Mouse (Mus musculus): ENCODE data around the gene Olfr721-ps1. TPM values are rescaled to one million over a fixed set of nuclear protein-coding genes. Genes with fewer than 3 reads are reported as not detected.
A peak's percentile ranks its signal among the peaks of the same experiment; 100 is the strongest.

Gene Olfr721-ps1
- not detected in 2 replicates for polyA plus RNA-seq (2015; fragmentation: Nextera tagmentation; extraction: Ambion mirVana)

DNA sequence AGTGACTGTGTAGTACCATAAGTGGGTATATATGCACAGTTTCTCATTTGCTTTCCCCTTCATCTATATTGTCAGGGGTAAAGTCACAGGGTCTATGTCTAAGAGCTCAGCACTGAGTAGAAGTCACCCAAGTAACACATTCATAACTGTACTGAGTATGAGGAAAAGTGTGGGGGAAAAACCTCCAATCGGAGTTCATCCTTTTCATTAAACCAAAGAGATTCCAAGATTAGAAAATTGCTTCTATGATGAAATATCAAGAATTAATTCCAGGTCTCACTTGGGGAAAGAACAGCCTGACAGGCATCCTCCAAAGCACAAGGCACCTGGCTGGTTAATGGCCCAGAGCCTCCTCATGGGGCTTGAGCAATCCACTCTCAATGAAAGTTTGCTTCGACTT is at the start of gene Olfr721-ps1:
Olfr721-ps1 (plus strand) TSS at position 301 of the 400 bp plus-strand sequence.
- Histone ChIP-seq H3K4me2 (ENCODE audit: low read length) (no peak within 1 kb of the TSS), H3K9ac (replicated peaks; ENCODE audit: low read depth, low read length) (no peak within 1 kb of the TSS), H3K4me1 (replicated peaks; ENCODE audit: control insufficient read depth, insufficient read depth, low read length) (no peaks in the 10 kb centered on the region), H3K9me3 (ENCODE audit: control insufficient read depth, low read length) (0 out of 2 replicates have a peak, but pooled peaks cover 3% of the 10 kb centered on the region), H3K27ac (ENCODE audit: low read length) (no peak within 1 kb of the TSS), H3K27me3 (replicated peaks; ENCODE audit: control insufficient read depth, insufficient read depth, low read length) (no peaks in the 10 kb centered on the region), H3K36me3 (ENCODE audit: control insufficient read depth, insufficient read depth) (no peaks in the 10 kb centered on the region), H3K4me3 (replicated peaks; ENCODE audit: low read length) (no peak within 1 kb of the TSS)
- WGBS: 90% methylated on average over 2 of the region's 2 CpGs
- ATAC-seq: no peak

DNA sequence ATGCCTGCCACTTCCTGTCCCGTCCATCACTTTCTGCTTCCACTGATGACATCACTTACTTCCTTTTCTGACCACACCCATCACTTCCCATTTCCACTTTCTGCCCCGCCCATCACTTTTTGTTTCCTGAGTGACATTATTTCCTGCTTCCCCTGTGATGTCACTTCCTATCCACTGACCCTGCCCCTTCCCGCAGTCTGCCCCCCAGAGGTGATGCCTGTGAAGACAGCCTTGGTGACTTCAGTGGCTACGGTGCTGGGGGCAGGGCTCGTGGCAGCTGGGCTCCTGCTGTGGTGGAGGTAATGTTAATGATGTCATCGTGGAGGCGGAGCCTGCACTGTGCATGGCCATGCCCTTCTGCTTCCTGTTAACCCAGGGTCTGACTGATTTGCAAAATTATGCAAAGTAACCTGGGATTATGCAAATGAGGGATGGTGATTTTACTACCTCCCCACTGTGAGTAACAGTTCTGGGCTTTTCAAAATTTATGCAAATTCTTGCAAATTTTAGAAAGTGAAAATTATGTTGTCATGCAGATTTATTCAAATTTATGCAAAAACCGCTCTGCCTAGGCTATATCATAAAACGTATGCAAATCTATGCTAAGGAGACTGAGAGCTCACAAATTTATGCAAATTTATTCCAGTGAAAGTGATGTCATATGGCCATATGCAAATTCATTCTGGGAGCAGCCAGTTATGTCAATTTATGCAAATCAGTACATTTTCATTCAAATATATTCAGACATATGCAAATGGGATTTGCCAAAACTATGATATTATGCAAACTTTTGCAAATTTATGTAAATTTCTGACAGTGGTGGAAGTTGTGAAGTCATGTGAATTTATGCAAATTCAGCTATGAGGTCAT is 49.1 kb upstream of the Olfr721-ps1 start:
- no peak overlapping the region for H3K4me2 ChIP-seq (ENCODE audit: low read length)
- H3K27ac ChIP-seq (ENCODE audit: low read length): peak overlapping the region; percentile 1; the same call in 1 of the 2 replicates
- H3K4me1 ChIP-seq (replicated peaks; ENCODE audit: control insufficient read depth, insufficient read depth, low read length): no peaks in the 10 kb centered on the region
- WGBS: 79% methylated on average over 9 of the region's 9 CpGs
- no peak overlapping the region for H3K9ac ChIP-seq (replicated peaks; ENCODE audit: low read depth, low read length)
- peak; percentile 63 for ATAC-seq
- H3K27me3 ChIP-seq (replicated peaks; ENCODE audit: control insufficient read depth, insufficient read depth, low read length): no peaks in the 10 kb centered on the region
- H3K4me3 ChIP-seq (replicated peaks; ENCODE audit: low read length): no peak overlapping the region
- peaks cover 33% of the 10 kb centered on the region for H3K9me3 ChIP-seq (ENCODE audit: control insufficient read depth, low read length)
- no peaks in the 10 kb centered on the region; the same call in 1 of the 2 replicates for H3K36me3 ChIP-seq (ENCODE audit: control insufficient read depth, insufficient read depth)

DNA sequence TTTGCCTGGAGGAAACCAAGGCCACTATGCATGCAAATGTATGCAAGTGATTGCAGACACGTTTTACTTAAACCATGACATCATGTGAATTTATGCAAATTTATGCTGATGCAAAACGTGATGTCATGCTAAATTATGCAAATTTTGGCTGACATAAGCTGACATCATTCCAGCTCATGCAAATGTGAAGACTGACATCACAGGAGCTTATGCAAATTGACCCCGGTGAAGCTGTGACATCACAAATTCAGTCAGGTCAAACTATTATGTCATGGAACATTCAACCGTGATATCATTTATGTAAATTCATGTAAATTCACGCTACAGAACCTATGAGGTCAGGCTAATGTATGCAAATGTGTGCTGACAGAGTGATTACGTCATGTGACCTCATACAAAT is 48.5 kb upstream of the Olfr721-ps1 start:
- H3K27ac ChIP-seq (ENCODE audit: low read length): peak overlapping the region; percentile 33; the same call in 1 of the 2 replicates
- WGBS: 63% methylated on average over 6 of the region's 6 CpGs
- no peaks in the 10 kb centered on the region for H3K4me1 ChIP-seq (replicated peaks; ENCODE audit: control insufficient read depth, insufficient read depth, low read length)
- no peak overlapping the region for H3K4me2 ChIP-seq (ENCODE audit: low read length)
- H3K4me3 ChIP-seq (replicated peaks; ENCODE audit: low read length): no peak overlapping the region
- no peaks in the 10 kb centered on the region; the same call in 1 of the 2 replicates for H3K36me3 ChIP-seq (ENCODE audit: control insufficient read depth, insufficient read depth)
- H3K27me3 ChIP-seq (replicated peaks; ENCODE audit: control insufficient read depth, insufficient read depth, low read length): no peaks in the 10 kb centered on the region
- peak; percentile 16 for ATAC-seq
- H3K9me3 ChIP-seq (ENCODE audit: control insufficient read depth, low read length): peaks cover 33% of the 10 kb centered on the region
- no peak overlapping the region for H3K9ac ChIP-seq (replicated peaks; ENCODE audit: low read depth, low read length)

DNA sequence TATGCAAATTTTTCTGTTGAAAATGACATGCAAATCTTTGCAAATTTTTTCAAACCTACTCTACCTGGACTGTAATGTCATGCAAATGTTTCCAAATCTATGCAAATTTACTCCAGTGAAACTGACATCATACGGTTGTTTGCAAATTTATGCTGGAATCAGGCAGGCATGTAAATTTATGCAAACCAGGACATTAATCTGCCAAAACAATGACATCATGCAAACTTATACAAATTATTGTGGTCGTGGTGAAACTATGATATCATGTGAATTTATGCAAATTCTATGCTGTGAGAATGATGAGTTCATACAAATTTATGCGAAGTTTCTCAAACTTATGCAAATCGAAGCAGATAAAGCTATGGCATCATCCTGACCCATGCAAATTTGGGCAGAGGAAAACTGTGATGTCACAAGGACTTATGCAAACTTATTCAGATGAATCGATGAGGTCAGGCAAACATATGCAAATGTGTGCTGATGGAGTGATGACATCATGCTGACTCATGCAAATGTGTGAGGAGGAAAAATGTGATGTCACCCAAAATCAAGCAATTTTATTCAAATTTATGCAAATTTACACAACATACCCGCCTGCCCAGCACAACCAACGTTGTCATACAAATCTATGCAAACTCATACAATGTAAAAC is 47.9 kb upstream of the Olfr721-ps1 start:
- H3K27me3 ChIP-seq (replicated peaks; ENCODE audit: control insufficient read depth, insufficient read depth, low read length): no peaks in the 10 kb centered on the region
- 70% methylated on average over 7 of the region's 7 CpGs for WGBS
- H3K4me3 ChIP-seq (replicated peaks; ENCODE audit: low read length): no peak overlapping the region
- peak; percentile 13 for ATAC-seq
- H3K9ac ChIP-seq (replicated peaks; ENCODE audit: low read depth, low read length): no peak overlapping the region
- H3K36me3 ChIP-seq (ENCODE audit: control insufficient read depth, insufficient read depth): no peaks in the 10 kb centered on the region; the same call in 1 of the 2 replicates
- H3K27ac ChIP-seq (ENCODE audit: low read length): no peak overlapping the region
- H3K9me3 ChIP-seq (ENCODE audit: control insufficient read depth, low read length): peaks cover 30% of the 10 kb centered on the region
- H3K4me1 ChIP-seq (replicated peaks; ENCODE audit: control insufficient read depth, insufficient read depth, low read length): no peaks in the 10 kb centered on the region
- H3K4me2 ChIP-seq (ENCODE audit: low read length): no peak overlapping the region

DNA sequence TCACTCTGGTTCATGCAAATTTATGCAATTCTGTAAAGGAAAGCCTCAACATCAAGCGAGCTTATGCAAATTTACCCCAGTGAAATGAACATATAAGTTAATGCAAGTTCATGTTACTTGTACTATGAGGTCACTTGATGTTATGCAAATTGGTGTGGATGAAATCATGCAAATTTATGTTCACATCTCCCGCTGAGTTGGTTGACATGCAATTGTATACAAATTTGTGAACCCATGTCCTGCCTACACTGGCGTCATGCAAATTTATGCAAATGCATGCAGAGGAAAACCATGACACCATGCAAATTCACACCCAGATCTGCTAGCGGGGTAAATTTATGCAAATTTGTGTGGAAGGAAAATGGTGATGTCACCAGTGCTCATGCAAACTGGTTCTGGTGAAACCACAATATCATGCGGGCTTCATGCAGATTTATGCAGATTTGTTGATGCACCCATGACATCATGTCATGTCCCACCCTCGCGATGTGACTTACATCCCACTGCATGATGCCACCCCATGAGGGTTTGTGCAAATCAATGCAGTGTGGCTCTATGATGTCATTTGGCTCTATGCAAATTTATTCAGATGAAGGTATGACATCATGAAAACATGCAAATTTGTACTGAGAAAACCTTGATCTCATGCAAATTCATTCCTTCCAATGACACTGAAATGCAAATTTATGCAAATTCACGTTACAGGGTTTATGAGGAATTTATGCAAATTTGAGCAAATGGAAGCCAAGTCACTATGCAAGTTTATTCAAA is 47.2 kb upstream of the Olfr721-ps1 start:
- peaks cover 30% of the 10 kb centered on the region for H3K9me3 ChIP-seq (ENCODE audit: control insufficient read depth, low read length)
- ATAC-seq: peak; percentile 11; the same call in 1 of the 2 replicates
- H3K27ac ChIP-seq (ENCODE audit: low read length): no peak overlapping the region
- no peak overlapping the region for H3K9ac ChIP-seq (replicated peaks; ENCODE audit: low read depth, low read length)
- H3K27me3 ChIP-seq (replicated peaks; ENCODE audit: control insufficient read depth, insufficient read depth, low read length): no peaks in the 10 kb centered on the region
- no peak overlapping the region for H3K4me3 ChIP-seq (replicated peaks; ENCODE audit: low read length)
- no peaks in the 10 kb centered on the region for H3K4me1 ChIP-seq (replicated peaks; ENCODE audit: control insufficient read depth, insufficient read depth, low read length)
- H3K4me2 ChIP-seq (ENCODE audit: low read length): no peak overlapping the region
- WGBS: 71% methylated on average over 8 of the region's 8 CpGs
- no peaks in the 10 kb centered on the region; the same call in 1 of the 2 replicates for H3K36me3 ChIP-seq (ENCODE audit: control insufficient read depth, insufficient read depth)

DNA sequence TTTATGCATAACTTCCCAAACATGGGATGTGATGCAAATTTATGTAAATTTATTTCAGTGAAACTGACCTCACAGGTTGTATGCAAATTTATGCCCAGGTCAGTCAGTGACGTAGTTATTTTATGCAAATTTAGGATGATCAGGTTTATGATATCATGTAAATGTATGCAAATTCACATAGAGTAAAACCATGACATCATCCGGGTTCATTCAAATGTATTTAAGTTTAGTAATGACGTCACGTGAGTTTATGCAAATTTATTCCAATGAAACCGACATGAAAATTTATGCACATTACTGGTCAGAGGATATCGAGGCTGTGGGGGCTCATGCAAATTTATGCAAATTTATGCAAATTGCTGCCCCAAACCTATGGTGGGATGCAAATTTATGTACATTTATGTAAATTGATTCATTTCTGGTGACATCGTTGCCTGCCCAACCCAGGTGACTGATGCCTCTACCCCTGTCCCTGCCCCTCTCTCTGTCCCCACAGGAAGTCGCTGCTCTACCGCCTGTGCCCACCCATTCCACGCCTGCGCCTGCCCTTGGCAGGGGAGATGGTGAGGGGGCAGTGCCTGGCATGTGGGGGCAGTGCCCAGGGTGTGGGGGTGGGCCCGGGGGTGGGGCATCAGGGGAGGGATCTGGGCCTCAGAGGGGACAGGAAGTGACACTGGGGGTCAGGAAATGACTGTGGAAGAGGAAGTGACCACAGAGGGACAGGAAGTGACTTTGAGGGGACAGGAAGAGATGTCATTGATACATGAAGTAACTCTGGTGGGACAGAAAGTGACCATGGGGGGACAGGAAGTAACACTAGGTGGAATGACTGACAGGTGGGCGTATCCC is 46.4 kb upstream of the Olfr721-ps1 start:
- Histone ChIP-seq H3K4me1 (replicated peaks; ENCODE audit: control insufficient read depth, insufficient read depth, low read length) (no peaks in the 10 kb centered on the region), H3K9ac (replicated peaks; ENCODE audit: low read depth, low read length) (no peak overlapping the region), H3K4me2 (ENCODE audit: low read length) (no peak overlapping the region), H3K36me3 (ENCODE audit: control insufficient read depth, insufficient read depth) (no peaks in the 10 kb centered on the region; the same call in 1 of the 2 replicates), H3K9me3 (ENCODE audit: control insufficient read depth, low read length) (peaks cover 22% of the 10 kb centered on the region), H3K4me3 (replicated peaks; ENCODE audit: low read length) (no peak overlapping the region), H3K27me3 (replicated peaks; ENCODE audit: control insufficient read depth, insufficient read depth, low read length) (no peaks in the 10 kb centered on the region), H3K27ac (ENCODE audit: low read length) (no peak overlapping the region)
- 79% methylated on average over 13 of the region's 13 CpGs for WGBS
- ATAC-seq: peak; percentile 19; the same call in 1 of the 2 replicates

DNA sequence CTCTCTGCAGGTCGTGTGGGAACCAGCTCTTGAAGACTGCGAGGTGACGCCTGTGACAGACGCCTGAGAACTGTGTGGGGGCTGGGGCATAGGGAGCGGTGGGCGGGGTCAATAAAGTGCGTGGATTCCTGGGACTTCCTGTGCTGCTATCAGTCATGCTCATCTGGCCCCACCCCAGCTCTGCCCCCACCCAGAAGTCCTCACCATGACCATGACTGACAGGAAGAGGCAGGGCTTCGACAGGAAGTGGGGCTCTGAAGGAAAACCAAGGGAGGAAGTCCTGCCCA is 45.8 kb upstream of the Olfr721-ps1 start:
- no peak overlapping the region for H3K4me2 ChIP-seq (ENCODE audit: low read length)
- no peaks in the 10 kb centered on the region for H3K4me1 ChIP-seq (replicated peaks; ENCODE audit: control insufficient read depth, insufficient read depth, low read length)
- no peak overlapping the region for H3K27ac ChIP-seq (ENCODE audit: low read length)
- no peaks in the 10 kb centered on the region for H3K27me3 ChIP-seq (replicated peaks; ENCODE audit: control insufficient read depth, insufficient read depth, low read length)
- H3K9ac ChIP-seq (replicated peaks; ENCODE audit: low read depth, low read length): no peak overlapping the region
- H3K9me3 ChIP-seq (ENCODE audit: control insufficient read depth, low read length): peaks cover 22% of the 10 kb centered on the region
- WGBS: 93% methylated on average over 8 of the region's 8 CpGs
- no peak for ATAC-seq
- H3K4me3 ChIP-seq (replicated peaks; ENCODE audit: low read length): no peak overlapping the region
- H3K36me3 ChIP-seq (ENCODE audit: control insufficient read depth, insufficient read depth): no peaks in the 10 kb centered on the region; the same call in 1 of the 2 replicates

- Histone ChIP-seq H3K4me2 (ENCODE audit: low read length) (no peak overlapping the region), H3K36me3 (ENCODE audit: control insufficient read depth, insufficient read depth) (no peaks in the 10 kb centered on the region), H3K4me3 (replicated peaks; ENCODE audit: low read length) (no peak overlapping the region), H3K9me3 (ENCODE audit: control insufficient read depth, low read length) (no peaks in the 10 kb centered on the region), H3K27ac (ENCODE audit: low read length) (no peak overlapping the region), H3K9ac (replicated peaks; ENCODE audit: low read depth, low read length) (no peak overlapping the region), H3K4me1 (replicated peaks; ENCODE audit: control insufficient read depth, insufficient read depth, low read length) (no peaks in the 10 kb centered on the region), H3K27me3 (replicated peaks; ENCODE audit: control insufficient read depth, insufficient read depth, low read length) (no peaks in the 10 kb centered on the region)
- WGBS: 97% methylated on average over 1 of the region's 1 CpGs
- no peak for ATAC-seq
Observed at GRCm38 (mm10) chr14:14395535-14395934, 5.6 kb upstream of the Olfr721-ps1 start.
